Mouse (Mus musculus) E14TG2a.4 (cell line): Measurements from ENCODE around the gene P2rx1.

ENCODE experiments used
- CTCF ChIP-seq: conservative IDR thresholded peaks from 2 replicates; pipeline ENCODE4 v1.5.1; 2014; ENCODE audit warnings: low read length
- NANOG ChIP-seq: IDR thresholded peaks from 2 replicates; pipeline ENCODE4 v1.6.1; 2014; ENCODE audit warnings: borderline replicate concordance, low read length, mixed read lengths
- POU5F1 ChIP-seq: IDR thresholded peaks from 2 replicates; pipeline ENCODE4 v1.6.1; 2014; ENCODE audit warnings: low read length, borderline replicate concordance

DNA sequence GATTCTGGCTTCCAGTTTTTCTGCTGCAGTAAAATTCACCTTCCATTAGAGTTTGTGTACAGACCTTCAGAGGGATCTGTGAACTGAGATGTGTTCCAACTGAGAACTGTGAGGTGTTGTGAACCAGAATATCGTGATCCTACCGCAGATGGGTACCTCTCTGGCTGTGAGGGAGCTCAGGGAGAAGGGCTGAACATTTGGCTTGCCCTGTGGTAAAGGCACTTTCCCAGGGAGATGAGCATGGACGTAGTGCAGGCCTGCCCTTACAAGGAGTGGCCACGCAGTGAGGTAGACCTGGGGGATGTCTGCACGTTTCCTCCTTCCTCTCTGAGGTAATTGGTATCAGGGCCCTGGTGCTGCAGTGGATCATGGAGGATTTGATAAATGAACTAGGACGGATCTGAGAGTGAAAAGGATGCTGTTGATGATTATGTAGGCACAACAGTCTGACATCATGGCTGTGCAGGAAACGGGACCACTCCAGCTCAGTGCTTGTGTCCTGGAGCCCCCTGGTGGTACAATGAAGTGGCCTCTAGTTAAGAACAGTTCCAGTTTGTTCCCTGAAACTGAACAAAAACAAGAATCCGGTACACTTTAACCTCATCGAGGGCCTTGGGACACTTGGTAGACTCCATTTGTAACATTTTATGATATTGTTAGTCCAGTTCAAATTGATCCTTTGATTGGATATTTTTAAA, 40.3 kb downstream of the P2rx1 start:
- TF ChIP-seq CTCF (peak; percentile 39), POU5F1 (no peak), NANOG (no peak)
